Mouse (Mus musculus) forebrain, postnatal 0 days (tissue): ENCODE results near the gene Klhl23. TPM values are rescaled to one million over a fixed set of nuclear protein-coding genes. Genes with fewer than 3 reads are reported as not detected.

Source experiments
- ATAC-seq: fragments of 200-750 bp; cut with Nextera tagmentation; 2 replicates; pipeline ENCODE4 v1.8.0; 2017; ENCODE audit warnings: mild to moderate bottlenecking, moderate library complexity
- DNase-seq: peaks from one replicate; pipeline ENCODE4 v3.0.0-alpha.2; 2015
- H3K27ac ChIP-seq: fragments of 300-500 bp; sonication (generic); 2 replicates; pipeline ENCODE4 v1.5.1; 2014; ENCODE audit warnings: low read depth, mild to moderate bottlenecking, antibody characterized with exemption, low read length, moderate library complexity, mixed read lengths
- H3K27me3 ChIP-seq: fragments of 300-500 bp; sonication (generic); 2 replicates; pipeline ENCODE4 v1.6.1; 2014; ENCODE audit warnings: mild to moderate bottlenecking, low read length, mixed read lengths; ENCODE audit not compliant: insufficient read depth
- H3K36me3 ChIP-seq: fragments of 300-500 bp; sonication (generic); 2 replicates; pipeline ENCODE4 v1.6.1; 2014; ENCODE audit warnings: mild to moderate bottlenecking, moderate library complexity; ENCODE audit not compliant: insufficient read depth
- H3K4me1 ChIP-seq: fragments of 300-500 bp; sonication (generic); 2 replicates; pipeline ENCODE4 v1.6.1; 2014; ENCODE audit warnings: antibody characterized with exemption; ENCODE audit not compliant: insufficient read depth
- H3K4me2 ChIP-seq: fragments of 300-500 bp; sonication (generic); 2 replicates; pipeline ENCODE4 v1.6.1; 2014; ENCODE audit warnings: low read depth, mild to moderate bottlenecking, moderate library complexity
- H3K4me3 ChIP-seq: fragments of 300-500 bp; sonication (generic); 2 replicates; pipeline ENCODE4 v1.5.1; 2014; ENCODE audit warnings: low read depth, low read length, mixed read lengths
- H3K9ac ChIP-seq: fragments of 300-500 bp; sonication (generic); 2 replicates; pipeline ENCODE4 v1.6.1; 2014; ENCODE audit warnings: mild to moderate bottlenecking
- H3K9me3 ChIP-seq: fragments of 300-500 bp; sonication (generic); 2 replicates; pipeline ENCODE4 v1.6.1; 2016; ENCODE audit warnings: low read length
- CTCF ChIP-seq: sonication (generic); IDR thresholded peaks from 2 replicates; pipeline ENCODE4 v1.5.1; 2016; ENCODE audit warnings: antibody characterized with exemption, control low read depth, low read depth
- WGBS: fragments of 180-500 bp; shearing (Covaris S2); extraction: QIAGEN DNeasy Blood & Tissue Kit; methylation state at CpG from one replicate; pipeline ENCODE4 v1.1.7; 2014; 5-methylcytosine and 5-hydroxymethylcytosine counted together
- polyA plus RNA-seq: library from polyadenylated mRNA; unstranded; fragments of >200 nt; fragmentation: Nextera tagmentation; extraction: Ambion mirVana; gene quantifications from 2 replicates; pipeline ENCODE4 v1.2.1, GENCODE M21; 2015
- total RNA-seq: library from RNA; depleted of rRNA; stranded (reverse); fragments of >200 nt; gene quantifications from 2 replicates; pipeline ENCODE4 v1.2.3, GENCODE M21; 2014

Klhl23 gene
- total and polyA plus RNA-seq, 2 experiments from 2014 or later: 87.2 to 199 TPM

DNA sequence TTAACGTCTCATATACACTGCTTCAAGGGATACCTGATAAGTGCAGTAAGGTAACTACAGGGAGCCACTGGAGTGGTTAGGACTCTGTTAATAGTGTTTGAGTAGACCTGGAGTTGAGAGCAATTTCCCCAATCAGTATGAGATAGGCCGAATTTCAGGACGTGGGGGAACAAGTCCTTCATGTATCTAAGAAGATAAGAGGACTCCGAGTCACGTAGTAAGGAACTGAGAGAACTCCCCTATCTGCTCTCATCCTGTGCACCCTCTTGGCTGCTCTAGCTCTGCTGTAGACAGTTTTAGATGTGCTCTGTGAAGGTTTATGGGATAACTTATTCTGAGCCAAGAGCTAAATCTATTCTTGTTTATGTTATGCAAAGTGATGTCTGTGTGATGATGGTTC lies 5.2 kb upstream of the Klhl23 start:
- no peaks in the 10 kb centered on the region for H3K27me3 ChIP-seq
- no peak overlapping the region for H3K4me3 ChIP-seq
- H3K4me2 ChIP-seq: no peak overlapping the region
- no peaks in the 10 kb centered on the region for H3K9me3 ChIP-seq
- no peak for TF ChIP-seq CTCF
- no peak overlapping the region for H3K27ac ChIP-seq
- no peak; the same call in 1 of the 2 replicates for ATAC-seq
- no peaks in the 10 kb centered on the region for H3K36me3 ChIP-seq
- WGBS: 85% methylated on average over 5 of the region's 5 CpGs
- no peak overlapping the region for H3K9ac ChIP-seq
- no peak for DNase-seq
- H3K4me1 ChIP-seq: peaks cover 1% of the 10 kb centered on the region; the same call in 1 of the 2 replicates

DNA sequence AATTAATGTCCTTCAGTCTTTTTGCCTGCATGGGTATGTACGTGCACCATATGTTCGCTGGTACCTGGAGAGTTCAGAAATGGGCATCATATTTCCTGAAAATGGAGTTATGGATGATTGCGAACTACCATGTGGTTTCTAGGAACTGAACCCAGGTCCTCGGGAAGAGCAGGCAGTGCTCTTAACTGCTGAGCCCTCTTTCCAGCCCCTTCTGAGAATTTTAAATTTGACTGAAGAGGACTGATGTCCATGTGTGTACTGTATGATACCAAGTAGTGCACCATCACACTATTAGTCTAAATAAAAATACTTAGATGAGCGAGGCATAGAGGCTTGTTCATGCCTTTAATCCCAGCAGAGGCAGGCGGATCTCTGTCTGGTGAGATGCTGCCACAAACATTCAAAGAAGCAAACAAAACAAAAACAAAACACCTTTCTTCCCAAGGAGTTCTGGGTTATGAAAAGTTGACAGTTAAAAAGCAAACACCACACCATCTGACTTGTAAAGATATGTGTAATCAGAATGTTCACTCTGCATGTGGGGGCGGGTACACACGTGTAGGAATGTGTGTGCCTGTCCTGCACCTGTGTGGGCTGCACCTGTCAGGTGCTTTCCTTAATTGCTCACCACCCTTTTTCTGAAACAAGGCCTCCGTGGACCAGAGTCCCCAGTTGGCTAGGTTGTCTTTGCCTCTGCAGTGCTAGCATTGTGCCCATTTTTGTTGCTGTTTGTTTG lies 3.2 kb upstream of the Klhl23 start:
- 86% methylated on average over 9 of the region's 9 CpGs for WGBS

DNA sequence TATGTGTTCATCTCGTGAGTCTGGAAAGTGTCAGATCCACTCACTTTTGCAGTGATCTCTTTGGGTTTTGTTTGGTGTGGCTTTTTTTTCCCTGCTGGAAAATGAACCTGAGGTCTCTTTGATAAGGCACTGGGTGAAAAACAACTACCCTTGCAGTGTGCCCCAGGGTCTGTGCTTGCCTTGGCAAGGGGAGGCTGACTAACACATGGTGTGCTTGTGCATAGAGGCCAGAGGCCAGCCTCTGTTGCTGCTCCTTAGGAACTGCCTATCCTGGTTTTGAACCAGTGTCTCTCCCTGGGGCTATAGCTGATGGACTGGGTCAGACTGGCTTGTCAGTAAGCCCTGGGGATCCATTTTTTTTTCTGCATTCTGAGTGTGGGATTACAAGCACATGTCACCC lies 1.5 kb upstream of the Klhl23 start:
- no peaks in the 10 kb centered on the region for H3K27me3 ChIP-seq
- no peaks in the 10 kb centered on the region for H3K9me3 ChIP-seq
- H3K27ac ChIP-seq: no peak overlapping the region
- no peak overlapping the region for H3K4me2 ChIP-seq
- H3K4me3 ChIP-seq: no peak overlapping the region
- no peak overlapping the region for H3K9ac ChIP-seq
- TF ChIP-seq CTCF: no peak
- 0 out of 2 replicates have a peak, but pooled peaks cover 7% of the 10 kb centered on the region for H3K36me3 ChIP-seq
- DNase-seq (no peak), ATAC-seq (no peak)
- H3K4me1 ChIP-seq: peaks cover 24% of the 10 kb centered on the region
- WGBS: 61% methylated on average over 1 of the region's 1 CpGs

More for the DNA sequence above, 3.2 kb upstream of the Klhl23 start:
- no peaks in the 10 kb centered on the region for H3K36me3 ChIP-seq
- H3K9me3 ChIP-seq: no peaks in the 10 kb centered on the region
- ATAC-seq: no peak
- H3K27me3 ChIP-seq: no peaks in the 10 kb centered on the region
- no peak overlapping the region for H3K4me2 ChIP-seq
- no peak overlapping the region for H3K9ac ChIP-seq
- H3K4me1 ChIP-seq: peaks cover 8% of the 10 kb centered on the region; the same call in 1 of the 2 replicates
- no peak overlapping the region for H3K4me3 ChIP-seq
- no peak for TF ChIP-seq CTCF
- no peak for DNase-seq
- H3K27ac ChIP-seq: no peak overlapping the region

DNA sequence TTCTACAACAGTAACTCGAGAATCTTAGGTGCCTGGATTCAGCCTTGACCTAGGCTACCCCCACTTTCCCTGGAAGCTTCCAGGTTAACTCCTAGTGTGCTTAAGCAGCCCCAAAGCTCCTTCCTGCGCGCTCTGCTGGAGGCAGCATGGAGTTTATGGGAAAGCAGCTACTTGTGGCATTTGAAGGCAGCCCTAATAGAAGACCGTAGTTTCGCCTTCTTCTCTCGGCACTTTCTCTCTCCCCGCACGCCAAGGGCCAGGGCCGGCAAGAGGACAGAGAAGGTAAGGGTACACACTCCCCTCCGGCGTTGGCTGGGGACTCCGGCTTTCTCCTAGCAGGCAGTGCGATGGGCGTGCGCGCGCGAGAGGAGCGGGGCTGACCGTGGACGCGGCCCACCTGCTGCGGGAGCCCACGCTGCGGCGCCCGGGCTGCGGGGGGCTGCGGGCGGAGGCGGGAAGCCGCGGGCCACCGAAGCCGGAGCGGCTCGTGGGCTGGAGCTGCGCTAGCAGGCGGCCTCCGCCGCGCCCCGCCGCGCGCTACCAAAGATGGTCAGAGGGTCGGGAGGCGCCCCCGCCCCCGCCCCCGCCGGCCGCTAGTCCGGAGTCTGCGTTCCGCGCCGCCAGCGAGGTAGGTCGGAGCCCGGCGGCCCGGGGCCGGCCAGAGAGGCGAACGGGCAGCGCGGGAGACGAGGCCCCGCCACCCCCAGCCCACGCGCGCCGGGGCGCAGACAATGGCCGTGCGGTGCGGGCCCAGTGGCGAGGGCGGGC lies 801 bp downstream of the Klhl23 start:
- H3K4me1 ChIP-seq: peaks cover 33% of the 10 kb centered on the region
- peak overlapping the region; percentile 89 for H3K4me3 ChIP-seq
- peak overlapping the region; percentile 67 for H3K4me2 ChIP-seq
- TF ChIP-seq CTCF: peak; percentile 54
- no peaks in the 10 kb centered on the region for H3K9me3 ChIP-seq
- 0 out of 2 replicates have a peak, but pooled peaks cover 7% of the 10 kb centered on the region for H3K36me3 ChIP-seq
- ATAC-seq (peak; percentile 81), DNase-seq (peak; percentile 75)
- no peaks in the 10 kb centered on the region for H3K27me3 ChIP-seq
- H3K9ac ChIP-seq: peak overlapping the region; percentile 95
- peak overlapping the region; percentile 98 for H3K27ac ChIP-seq
- WGBS: under 1% methylated on average over 50 of the region's 80 CpGs

DNA sequence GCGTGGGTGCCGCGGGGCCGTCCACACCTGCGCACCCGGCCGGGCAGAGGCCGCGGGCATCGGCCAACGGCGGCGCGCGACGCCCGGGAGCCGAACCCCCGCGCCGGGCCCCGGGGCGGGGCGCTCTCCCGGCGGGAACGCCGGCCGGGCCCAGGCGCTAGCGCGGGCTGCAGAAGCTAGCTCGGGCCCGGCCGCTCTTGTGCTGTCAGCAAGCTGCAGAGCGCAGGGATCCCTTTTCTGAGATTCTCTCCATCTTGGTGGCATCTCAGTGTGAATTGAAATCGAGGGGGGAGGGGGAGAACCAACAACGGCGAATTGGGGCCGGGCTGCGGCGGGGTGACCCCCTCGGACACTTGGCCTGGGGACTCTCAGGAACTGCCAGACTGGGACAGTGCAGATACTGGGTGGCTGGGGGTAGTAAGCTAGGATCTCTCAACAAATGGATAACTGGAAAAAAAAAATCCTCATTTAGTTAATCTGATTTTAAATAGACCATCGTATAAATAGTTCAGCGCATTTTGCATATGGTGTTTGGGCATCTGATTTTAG lies 1.5 kb downstream of the Klhl23 start:
- Histone ChIP-seq H3K27me3 (no peaks in the 10 kb centered on the region), H3K4me3 (peak overlapping the region; percentile 89)
- ATAC-seq: peak; percentile 82

DNA sequence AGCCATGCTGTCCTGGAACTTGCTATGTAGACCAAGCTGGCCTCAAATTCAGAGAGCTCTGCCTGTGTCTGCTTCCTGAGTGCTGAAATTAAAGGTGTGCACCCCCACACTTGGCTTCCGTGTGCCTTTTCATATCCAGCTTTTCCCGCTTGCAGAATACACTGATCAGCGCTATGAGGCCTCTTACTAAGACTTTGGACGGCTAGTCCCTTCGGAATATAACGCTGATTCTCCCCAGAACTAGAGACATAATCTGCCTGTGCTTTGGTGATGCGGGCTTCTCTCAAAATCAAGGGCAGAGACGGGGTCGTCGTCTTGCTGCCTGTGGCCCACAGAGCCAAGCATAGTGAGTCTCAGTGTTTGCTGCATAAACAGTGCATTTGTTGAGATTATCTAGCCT lies 4.2 kb downstream of the Klhl23 start:
- ATAC-seq (no peak), DNase-seq (no peak)
- H3K36me3 ChIP-seq: peaks cover 29% of the 10 kb centered on the region
- WGBS: 67% methylated on average over 10 of the region's 10 CpGs
- no peaks in the 10 kb centered on the region for H3K9me3 ChIP-seq
- H3K4me1 ChIP-seq: peaks cover 33% of the 10 kb centered on the region
- no peak for TF ChIP-seq CTCF
- no peak overlapping the region for H3K4me2 ChIP-seq
- H3K4me3 ChIP-seq: no peak overlapping the region
- no peak overlapping the region for H3K9ac ChIP-seq
- H3K27ac ChIP-seq: peak overlapping the region; percentile 29; the same call in 1 of the 2 replicates
- no peaks in the 10 kb centered on the region for H3K27me3 ChIP-seq

More for the DNA sequence above, 1.5 kb downstream of the Klhl23 start:
- peak overlapping the region; percentile 95 for H3K9ac ChIP-seq
- WGBS: 2% methylated on average over 45 of the region's 45 CpGs
- H3K4me1 ChIP-seq: peaks cover 33% of the 10 kb centered on the region
- peak; percentile 79 for DNase-seq
- H3K36me3 ChIP-seq: 0 out of 2 replicates have a peak, but pooled peaks cover 7% of the 10 kb centered on the region
- TF ChIP-seq CTCF: no peak
- peak overlapping the region; percentile 67 for H3K4me2 ChIP-seq
- H3K27ac ChIP-seq: peak overlapping the region; percentile 98
- H3K9me3 ChIP-seq: no peaks in the 10 kb centered on the region
